Mouse (Mus musculus) embryonic fibroblast, embryonic 13.5 days (primary cell): Measurements from ENCODE around the gene Mlxipl.

Source experiments
- CTCF ChIP-seq: IDR thresholded peaks from 2 replicates; pipeline ENCODE4 v1.5.1; 2011; ENCODE audit warnings: mild to moderate bottlenecking, control low read depth, low read length, moderate library complexity, borderline replicate concordance; ENCODE audit not compliant: insufficient read depth
- POLR2A ChIP-seq: IDR thresholded peaks from 2 replicates; pipeline ENCODE4 v1.6.1; 2011; ENCODE audit warnings: low read depth, mild to moderate bottlenecking, control low read depth, low read length, moderate library complexity

- no peak for TF ChIP-seq CTCF
- no peak for TF ChIP-seq POLR2A
Observed at GRCm38 (mm10) chr5:135171688-135172220, 82.1 kb downstream of the Mlxipl start.
